Mouse (Mus musculus) ovary, adult 18-20 months (tissue): ENCODE data around the gene Kcnn1.
A peak's percentile ranks its signal among the peaks of the same experiment; 100 is the strongest.

Experiments
- DNase-seq: peaks from one replicate; pipeline ENCODE4 v3.0.0; 2022; ENCODE audit warnings: low spot score, mixed read lengths

Kcnn1 gene

GRCm38 (mm10) chr8:70810962-70811680, 51.9 kb downstream of the Kcnn1 start:
- DNase-seq: no peak

- no peak for DNase-seq
These were observed 53.9 kb downstream of the Kcnn1 start for GRCm38 (mm10) chr8:70808955-70809701.

- DNase-seq: no peak
These were observed 54.8 kb downstream of the Kcnn1 start, which contains the start of gene Il12rb1 for GRCm38 (mm10) chr8:70808239-70808638. Il12rb1 (plus strand) TSS chr8:70808449.

- DNase-seq: no peak
These were observed 55.8 kb downstream of the Kcnn1 start for GRCm38 (mm10) chr8:70807304-70807703.

- no peak for DNase-seq
These were observed 56.5 kb downstream of the Kcnn1 start for GRCm38 (mm10) chr8:70806541-70806940.

GRCm38 (mm10) chr8:70804481-70805206, 58.4 kb downstream of the Kcnn1 start, which contains the start of gene Mast3:
Mast3 (minus strand) TSS chr8:70805054.
- DNase-seq: peak; percentile 76

- no peak for DNase-seq
These were observed 59.1 kb downstream of the Kcnn1 start for GRCm38 (mm10) chr8:70803761-70804480.

GRCm38 (mm10) chr8:70802786-70803510, 60.1 kb downstream of the Kcnn1 start:
- DNase-seq: no peak

GRCm38 (mm10) chr8:70801830-70802229, 61.2 kb downstream of the Kcnn1 start:
- no peak for DNase-seq

GRCm38 (mm10) chr8:70801156-70801555, 61.9 kb downstream of the Kcnn1 start:
- DNase-seq: no peak

- no peak for DNase-seq
These were observed 62.4 kb downstream of the Kcnn1 start for GRCm38 (mm10) chr8:70800648-70801047.

- no peak for DNase-seq
These were observed 64.8 kb downstream of the Kcnn1 start for GRCm38 (mm10) chr8:70798281-70798680.

GRCm38 (mm10) chr8:70797081-70798070, 65.7 kb downstream of the Kcnn1 start:
- peak; percentile 89 for DNase-seq

GRCm38 (mm10) chr8:70796403-70797080, 66.5 kb downstream of the Kcnn1 start:
- no peak for DNase-seq

GRCm38 (mm10) chr8:70795370-70795769, 67.7 kb downstream of the Kcnn1 start:
- DNase-seq: no peak

GRCm38 (mm10) chr8:70794215-70794614, 68.8 kb downstream of the Kcnn1 start:
- DNase-seq: no peak

GRCm38 (mm10) chr8:70792700-70793099, 70.4 kb downstream of the Kcnn1 start:
- no peak for DNase-seq
